Mouse (Mus musculus) layer of hippocampus, adult 11-12 months (tissue): Measurements from ENCODE around the gene Sun1.

ENCODE experiments used
- DNase-seq: peaks from one replicate; pipeline ENCODE4 v3.0.0; 2022; ENCODE audit warnings: low spot score

The Sun1 gene

DNA sequence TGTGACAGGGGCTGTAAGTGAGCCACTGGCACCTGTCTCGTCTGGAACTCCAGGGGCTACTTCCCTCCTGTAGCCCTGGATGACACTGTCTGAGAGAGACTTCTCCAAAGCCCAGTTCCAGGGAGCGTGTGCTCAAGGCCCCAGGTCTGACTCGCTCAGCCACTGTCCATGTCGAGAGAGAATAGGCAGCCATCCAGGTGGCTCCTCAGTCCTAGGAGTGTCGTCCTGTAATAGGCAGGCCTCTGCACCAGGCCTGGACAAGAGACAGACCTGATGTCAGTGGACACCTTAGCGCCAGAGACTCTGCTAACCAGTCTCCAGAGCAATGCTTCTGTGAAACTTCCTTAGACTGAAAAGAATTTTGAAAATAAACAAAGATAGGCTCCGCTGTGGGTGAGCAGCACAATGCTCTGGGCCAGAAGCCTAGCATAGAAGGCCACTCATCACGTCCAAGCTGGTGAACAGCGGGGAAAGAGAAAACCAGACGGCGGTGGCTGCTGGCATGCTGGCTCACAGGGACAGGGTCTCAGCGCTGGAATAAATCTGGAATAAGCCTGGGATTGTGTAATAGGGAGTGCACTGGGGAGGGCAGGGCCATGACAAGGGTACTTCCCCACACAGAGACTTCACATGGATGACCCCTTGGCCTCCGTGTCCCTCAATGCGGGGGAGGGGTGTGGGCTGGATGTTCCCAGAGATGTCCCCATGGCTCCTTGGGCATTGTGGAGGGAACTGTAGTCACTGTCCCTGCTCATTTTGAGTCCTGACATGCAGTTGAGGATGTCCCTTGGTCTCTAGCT lies 85.9 kb downstream of the Sun1 start:
- DNase-seq, result peak; percentile 40

DNA sequence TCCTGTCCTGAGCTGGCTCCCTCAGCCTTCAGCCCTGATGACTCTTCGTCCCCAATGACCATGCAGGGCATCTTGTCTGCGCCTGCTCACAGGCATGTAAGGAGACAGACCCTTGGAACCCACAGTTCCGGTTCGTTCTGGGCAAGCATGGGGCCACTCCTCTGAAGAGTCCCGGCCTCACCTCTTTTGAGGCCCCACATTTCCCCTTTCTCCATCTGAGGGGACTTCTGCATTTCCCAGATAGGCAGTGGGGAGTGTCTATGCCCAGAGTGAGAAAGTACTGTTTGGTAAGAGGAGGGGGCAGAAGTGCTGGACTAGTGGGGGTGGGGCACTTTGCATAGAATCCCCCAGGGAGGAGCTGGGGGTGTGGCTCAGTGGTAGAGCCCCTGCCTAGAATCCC lies 86.7 kb downstream of the Sun1 start:
- no peak for DNase-seq

DNA sequence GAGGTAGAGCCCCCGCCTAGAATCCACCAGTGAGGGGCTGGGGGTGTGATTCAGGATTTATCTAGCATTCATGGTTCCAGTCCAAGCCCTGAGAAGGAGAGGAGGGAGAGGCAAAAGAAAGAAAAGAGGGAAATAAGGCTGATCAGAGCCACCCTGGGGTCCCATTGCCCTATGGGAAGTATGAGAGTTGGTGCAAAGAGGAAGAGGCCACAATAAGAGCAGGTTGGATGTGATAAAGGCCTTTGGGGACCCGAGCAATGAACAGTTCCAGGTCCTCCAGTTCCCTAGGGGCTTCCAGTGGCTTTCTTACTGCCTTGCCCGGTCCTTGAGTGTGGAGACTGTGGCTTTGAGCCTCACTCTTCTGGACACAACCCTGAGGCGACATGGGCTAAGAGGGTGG lies 87.3 kb downstream of the Sun1 start:
- no peak for DNase-seq

DNA sequence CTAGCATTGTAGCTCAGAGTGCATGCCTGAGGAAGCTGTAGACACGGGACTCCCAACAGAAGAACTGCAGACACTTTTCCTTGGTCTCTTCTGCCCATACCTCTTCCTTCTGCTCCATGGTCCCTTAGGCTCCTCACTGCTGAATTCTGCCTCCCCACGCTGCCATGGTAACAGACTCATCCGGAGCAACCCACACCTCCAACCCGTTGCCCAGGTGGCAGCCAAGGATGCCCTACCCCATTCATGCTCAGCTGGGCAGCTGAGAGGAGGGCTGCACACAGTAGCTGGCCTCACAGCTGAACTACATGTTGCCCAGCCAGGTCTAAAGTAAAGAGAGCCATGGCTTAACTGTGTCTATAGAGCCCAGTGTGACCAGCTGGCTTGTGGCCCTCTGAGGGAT lies 88.2 kb downstream of the Sun1 start:
- peak; percentile 6 for DNase-seq

DNA sequence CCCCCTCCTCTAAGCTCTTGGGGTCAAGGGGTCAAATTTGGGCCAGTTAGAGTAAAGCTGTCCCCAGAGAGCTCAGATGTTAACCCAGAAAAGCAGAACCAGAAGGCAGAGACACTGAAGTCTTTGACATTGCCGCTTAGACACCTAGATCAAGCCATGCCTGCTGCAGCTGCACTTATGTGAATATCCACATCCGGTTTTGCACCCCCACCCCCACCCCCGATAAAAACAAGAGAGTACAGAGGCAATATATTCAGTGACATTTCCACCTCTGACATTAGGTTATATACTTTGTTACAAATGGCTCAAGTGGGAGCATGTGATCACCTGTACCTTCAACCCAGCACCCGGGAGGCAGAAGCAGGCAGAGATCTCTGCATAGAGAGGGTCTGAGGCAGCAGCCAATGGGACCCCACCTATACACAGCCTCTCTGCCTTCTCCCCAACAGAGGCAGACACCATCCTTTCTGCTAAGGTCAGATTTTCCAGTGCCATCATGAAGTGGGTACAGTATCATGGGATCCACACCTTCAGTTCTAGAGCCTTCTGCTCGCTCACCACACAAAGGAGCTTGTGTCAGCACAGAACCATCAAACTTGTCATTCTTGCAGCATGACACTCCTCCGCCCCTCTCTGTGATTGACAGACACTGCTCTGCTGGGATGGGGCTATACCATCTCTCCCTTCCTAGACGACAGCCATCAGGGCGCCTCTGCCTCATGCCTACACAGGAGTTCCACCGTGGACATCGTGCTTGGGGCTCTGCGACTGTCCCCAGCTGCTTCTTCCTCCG lies 90.2 kb downstream of the Sun1 start:
- no peak for DNase-seq

DNA sequence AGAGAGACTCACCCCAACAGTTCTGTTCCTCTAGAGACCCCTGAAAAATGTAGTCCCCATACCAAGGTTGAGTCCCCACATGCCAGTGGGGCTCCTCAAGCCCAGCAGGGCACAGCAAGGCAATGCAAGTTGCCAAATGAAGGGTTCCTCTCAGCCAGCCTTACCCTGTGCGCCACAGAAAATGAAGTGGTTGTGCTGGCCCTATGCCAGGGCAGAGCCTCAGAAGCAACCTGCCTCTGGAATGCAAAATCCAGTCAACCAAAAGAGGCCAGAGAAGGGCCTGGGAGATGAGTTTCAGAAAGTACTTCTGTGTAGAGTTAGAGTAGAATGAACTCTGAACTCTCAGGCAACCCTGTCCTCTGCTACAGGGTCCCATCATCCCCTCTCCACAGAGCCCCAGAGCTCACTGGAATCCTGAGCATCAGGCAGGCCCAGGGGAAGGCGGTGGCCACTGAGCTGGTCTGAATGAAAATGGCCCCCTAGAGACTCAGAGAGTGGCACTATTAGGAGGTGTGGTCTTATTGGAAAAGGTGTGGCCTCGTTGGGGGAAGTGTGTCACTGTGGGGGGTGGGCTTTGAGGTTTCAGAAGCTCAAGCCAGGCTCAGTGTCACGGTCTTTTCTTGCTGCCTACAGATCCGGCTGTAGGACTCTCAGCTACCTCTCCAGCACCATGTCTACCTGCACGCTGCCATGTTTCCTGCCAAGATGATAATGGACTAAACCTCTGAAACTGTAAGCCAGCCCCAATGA lies 91.5 kb downstream of the Sun1 start:
- no peak for DNase-seq

DNA sequence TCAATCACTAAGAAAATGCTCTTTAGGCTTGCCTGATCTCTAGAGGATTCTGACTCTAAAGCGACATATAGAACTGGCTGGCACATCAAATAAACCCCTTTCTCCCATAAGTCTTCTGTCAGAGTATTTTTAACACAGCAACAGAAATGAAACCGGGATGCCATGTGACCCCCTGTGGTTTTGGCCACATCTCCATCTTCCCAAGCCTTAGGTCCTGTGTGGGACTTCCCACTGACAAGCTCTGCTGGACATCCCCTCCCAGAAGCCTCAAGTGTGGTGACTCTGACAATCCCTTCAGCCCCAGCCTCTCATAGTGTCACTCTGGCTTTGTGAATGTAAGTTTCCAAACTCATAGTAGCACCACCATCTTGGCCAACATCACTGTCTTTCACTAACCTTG lies 93.7 kb downstream of the Sun1 start:
- DNase-seq, result no peak

DNA sequence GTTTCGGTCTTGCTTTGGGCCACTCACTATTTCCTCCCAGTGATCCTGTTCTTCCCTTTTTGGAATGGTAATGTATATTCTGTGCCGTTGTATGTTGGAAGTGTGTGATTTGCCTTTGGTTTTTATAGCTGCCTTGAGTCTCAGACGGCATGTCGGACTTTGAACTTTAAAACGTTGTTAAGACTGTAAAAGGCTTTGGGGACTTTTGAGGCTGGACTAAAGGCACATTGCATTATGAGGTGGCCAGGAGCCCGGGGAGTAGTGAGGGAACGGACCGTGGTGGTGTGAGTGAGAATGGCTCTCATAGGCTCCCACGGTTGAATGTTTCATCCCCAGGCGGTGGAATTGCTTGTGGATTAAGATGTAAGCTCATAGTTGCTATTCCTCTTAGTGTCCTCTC lies 96.7 kb downstream of the Sun1 start:
- no peak for DNase-seq

DNA sequence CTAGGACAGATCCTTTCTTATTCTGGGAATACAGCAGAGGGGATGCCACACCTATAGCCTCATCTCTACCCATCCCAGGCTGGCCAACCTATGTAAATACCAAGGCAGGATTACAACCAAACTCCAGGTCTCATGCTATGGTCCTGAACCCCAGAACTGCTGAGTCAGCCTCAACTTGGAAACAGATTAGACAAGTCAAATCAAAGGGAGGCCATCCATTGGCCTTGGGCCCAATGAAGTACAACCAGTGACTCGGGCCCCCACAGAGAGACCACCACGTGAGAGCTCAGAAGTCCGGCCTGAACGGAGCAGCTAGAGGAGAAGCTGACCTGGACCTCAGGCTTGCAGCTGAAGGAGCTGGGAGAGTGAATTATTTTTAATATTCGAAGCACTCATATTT lies 97.3 kb downstream of the Sun1 start:
- DNase-seq, result no peak
